Mouse (Mus musculus): ENCODE measurements around the gene Rora.

The Rora gene

GRCm38 (mm10) chr9:68653211-68654038, at the start of gene Rora:
Rora (plus strand) TSS chr9:68653786.
- peak; percentile 76 to 77 for DNase-seq

GRCm38 (mm10) chr9:68614006-68614405, 39.6 kb upstream of the Rora start:
- DNase-seq: peak; percentile 76 to 86

- no peak for DNase-seq
Observed at GRCm38 (mm10) chr9:68617116-68617515, 36.5 kb upstream of the Rora start.

DNA sequence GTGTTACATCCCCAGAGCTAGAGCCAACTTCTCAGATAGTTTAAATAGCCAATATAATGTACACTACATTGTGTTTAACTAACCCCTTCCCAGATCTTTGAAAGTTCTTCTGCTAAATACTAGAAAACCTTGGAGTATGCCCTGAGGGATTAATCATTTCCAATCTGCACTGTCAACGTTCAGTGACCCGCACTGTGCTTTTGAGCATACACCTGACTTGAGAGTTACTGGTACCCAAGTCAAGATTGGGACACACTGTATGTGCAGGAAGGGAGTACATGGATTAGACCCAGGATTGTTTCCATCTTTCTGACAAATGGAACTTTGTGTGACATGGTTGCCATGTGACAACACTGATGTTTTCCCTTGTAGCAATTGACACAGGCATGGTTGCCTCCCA, 33.5 kb upstream of the Rora start:
- DNase-seq: no peak

- no peak for DNase-seq
Observed at GRCm38 (mm10) chr9:68620441-68620840, 33.1 kb upstream of the Rora start.

DNA sequence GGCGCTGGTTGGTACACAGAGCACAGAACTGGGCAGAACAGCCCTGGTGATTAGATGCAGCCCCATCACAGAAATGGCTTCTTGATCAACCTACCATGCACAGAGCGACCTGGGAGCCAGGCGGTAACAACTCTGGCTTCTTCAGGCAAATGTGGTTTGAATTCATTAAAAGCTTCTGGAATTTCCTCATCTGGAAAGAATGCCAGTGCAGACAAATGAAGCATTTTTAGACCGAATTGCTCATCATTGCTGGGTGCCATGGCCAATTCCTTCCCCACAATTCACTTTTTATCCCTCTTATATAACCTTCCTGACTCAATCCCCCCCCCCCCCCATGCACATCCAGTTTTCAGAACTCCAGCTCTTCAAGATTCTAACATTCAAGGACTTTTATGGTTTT, 28.6 kb upstream of the Rora start:
- no peak for DNase-seq

- DNase-seq: peak; percentile 25
Observed at GRCm38 (mm10) chr9:68637301-68637700, 16.3 kb upstream of the Rora start.

DNA sequence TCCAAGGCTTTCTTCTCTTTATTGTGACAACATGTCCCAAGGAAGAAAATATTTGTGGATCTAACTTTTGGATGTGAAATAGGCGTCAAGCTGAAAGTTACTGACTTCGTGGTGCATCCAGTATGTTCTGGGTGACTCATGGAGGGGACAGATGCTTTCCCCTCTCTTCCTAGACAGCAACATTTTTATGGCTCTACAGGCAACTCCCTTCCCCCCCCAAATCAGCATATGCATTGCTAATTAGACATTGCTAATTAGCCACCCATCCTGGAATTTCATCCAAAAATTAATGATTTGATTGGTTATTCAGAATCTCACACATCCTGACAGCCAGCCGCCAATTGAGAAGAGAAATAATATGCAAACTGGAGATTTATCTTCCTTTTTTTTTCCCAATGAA, 12.5 kb upstream of the Rora start:
- no peak for DNase-seq

GRCm38 (mm10) chr9:68648061-68648460, 5.5 kb upstream of the Rora start:
- DNase-seq: no peak

GRCm38 (mm10) chr9:68654039-68654332, 400 bp downstream of the Rora start:
- DNase-seq: no peak

- DNase-seq: peak; percentile 44 to 63
Observed at GRCm38 (mm10) chr9:68654333-68655017, 889 bp downstream of the Rora start.

DNA sequence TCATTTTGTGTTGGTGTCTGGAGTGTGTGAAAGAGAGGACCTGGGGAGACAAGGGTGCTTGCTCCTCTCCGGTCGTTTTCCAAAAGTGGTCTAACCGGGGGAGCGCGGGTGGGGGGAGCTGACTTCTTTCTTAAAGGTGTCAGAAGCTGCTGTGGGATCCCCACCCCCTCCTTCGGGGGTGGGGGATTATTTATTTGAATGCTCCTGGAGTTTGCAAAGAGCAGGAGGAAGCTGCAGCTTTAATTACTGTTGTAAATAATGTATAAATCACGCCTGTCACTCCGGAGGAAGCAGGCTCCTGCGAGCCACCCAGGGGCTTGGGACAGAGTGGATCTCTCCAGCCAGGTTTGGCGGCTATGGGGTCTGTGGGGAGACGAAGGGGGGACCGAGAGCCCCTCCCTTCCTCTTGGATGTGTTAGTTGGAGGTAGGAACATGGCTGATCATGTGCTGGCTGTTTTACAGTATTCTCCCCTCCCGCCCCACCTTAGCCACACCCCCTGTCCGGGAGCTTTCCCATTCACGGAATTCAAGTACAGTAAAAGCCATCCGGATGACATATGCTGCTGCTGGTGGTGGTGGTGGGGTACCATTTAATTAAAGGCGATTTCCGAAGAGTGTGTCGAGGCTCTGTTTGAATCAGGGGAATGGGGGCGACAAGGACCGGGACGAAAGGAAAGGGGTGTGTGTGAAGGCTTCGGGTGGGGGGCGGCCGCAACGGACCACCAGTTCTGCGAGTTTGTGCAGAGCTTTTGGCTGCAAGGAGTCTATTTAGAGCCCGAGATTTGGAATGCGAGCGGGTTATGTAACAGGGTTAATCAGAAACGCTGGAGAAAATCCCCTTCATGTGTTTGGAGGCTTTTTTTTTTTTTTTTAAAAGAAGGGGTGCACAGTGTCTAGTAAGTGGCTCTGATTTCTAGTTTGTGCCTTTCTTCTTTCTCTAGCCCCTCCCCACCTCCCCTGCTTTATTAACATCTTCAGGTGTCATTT, 1.7 kb downstream of the Rora start:
- peak; percentile 76 to 84 for DNase-seq

DNA sequence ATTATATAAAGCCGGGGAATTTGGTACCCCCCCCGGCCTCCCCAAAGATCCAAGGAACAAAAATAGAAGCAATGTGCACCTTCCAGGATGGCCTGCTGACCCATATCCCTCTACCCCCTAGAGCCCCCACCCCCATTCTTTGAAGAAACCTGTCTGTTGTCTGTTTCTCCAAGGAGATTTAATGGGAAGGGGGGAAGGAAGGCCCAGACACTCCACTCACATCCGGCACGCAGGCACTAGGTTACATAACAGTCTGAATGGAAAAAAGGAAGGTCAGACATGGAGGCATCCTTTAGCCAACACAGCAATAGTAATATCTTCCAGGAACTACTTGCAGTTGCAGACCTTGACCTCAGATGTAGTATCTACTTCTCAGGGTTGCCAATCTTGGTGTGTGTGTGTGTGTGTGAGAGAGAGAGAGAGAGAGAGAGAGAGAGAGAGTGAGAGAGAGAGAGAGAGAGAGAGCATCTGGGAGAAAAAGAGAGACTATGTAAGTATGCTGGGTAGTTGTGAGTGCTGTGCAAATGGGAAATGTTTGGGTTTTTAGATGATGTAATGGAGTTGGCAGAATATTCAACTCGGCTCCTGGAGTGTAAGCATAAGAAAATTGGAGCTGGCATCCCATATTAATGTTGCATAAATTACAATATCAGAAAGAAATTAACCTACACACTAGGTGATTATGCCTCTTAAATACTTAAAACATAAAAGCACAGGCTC, 2.6 kb downstream of the Rora start:
- DNase-seq: peak; percentile 49 to 57

GRCm38 (mm10) chr9:68656796-68657130, 3.2 kb downstream of the Rora start:
- DNase-seq: peak in 1 of 2 experiments; percentile 40

DNA sequence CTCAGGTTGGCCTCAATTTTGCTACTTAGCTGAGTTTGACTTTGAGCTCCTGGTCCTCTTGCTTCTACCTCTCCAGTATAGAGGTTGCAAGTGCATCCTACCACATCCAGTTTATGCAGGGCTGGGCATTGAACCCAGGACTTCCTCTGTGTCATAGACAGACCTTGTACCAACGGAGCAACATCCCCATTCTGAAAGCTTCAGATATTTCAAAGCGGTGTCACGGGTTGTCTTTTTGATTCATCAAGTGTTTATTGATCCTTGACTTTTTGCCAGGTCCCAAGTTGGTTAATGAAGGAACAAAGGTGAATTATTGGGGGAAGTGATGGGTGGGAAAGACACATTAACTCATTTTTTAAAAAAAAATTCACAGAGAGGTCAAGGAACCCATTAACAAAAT, 17.1 kb downstream of the Rora start:
- DNase-seq: no peak

DNA sequence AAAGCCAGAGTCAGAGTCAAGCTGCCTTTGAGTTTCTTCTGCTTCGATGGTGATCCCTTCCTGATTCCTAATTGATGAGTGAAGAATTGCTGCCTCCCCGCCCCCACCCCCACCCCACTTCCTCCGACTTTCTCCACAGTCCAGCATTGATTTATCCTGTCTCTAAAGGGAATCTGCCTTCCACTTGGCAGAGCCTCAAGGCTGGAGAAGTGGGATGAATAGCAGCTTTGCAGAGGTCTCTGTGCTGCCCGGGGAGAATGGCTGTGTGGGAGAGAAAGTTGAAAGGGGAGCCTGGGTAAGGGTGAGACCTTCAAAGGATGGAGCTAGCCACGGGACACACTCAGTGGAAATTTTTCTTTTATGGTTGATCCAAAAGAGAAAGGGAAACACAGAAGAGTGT, 18.9 kb downstream of the Rora start:
- no peak for DNase-seq

GRCm38 (mm10) chr9:68673221-68673620, 19.6 kb downstream of the Rora start:
- DNase-seq: no peak

DNA sequence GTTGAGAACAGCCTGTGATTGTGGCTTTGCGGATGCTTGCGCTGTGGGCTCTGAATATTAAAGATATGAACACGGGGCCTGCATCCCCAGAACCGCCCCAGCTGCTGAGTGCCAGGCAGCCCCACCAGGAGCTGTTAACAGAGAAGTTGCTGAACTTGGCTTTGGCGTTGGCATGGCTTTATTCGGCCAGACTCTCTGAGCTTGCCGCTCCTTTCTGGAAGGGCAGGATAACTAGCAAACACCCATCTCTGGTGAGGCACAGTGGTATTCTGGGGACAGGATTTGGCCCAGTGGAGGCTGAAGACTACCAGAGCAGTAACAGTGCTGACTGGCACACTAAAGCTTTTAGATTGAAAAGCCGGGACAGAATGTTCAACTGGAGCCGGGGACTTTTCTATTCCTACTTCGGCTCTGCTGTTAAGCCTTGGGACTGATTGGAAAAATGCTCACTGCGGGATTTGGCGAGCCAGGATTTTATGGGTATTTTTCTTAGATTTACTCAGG, 26.3 kb downstream of the Rora start:
- DNase-seq: no peak

- DNase-seq: no peak
Observed at GRCm38 (mm10) chr9:68683938-68684337, 30.4 kb downstream of the Rora start.

GRCm38 (mm10) chr9:68685562-68685961, 32.0 kb downstream of the Rora start:
- no peak for DNase-seq

DNA sequence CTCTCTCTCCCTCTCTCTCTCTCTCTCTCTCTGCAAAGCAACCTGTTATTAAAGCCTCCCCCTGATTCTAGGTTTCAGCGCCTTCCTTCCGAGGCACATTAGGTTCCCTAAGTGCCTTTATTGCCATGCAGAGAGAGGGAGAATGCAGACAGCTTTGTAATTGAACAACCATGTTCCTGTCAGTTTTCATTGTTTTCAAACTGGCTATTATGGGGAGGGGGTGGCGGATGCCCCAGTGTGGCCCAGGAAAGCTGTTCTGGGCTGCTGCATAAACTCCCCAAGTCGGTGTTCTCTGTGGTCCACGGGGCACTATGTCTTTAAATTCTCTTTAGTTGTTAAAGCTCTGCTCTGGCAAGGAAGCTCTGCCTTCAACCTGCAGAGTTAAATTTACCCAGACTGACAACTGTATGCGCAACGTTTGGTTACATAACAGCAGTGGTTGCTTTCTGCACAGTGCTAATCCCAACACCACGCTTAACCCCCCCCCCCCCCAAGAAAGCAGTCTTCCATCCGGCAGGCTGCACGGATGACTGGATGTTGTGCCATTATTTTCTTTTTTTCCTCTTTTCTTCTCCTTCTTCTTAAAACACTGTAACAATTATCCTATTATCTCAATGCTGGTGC, 33.8 kb downstream of the Rora start:
- DNase-seq: no peak

DNA sequence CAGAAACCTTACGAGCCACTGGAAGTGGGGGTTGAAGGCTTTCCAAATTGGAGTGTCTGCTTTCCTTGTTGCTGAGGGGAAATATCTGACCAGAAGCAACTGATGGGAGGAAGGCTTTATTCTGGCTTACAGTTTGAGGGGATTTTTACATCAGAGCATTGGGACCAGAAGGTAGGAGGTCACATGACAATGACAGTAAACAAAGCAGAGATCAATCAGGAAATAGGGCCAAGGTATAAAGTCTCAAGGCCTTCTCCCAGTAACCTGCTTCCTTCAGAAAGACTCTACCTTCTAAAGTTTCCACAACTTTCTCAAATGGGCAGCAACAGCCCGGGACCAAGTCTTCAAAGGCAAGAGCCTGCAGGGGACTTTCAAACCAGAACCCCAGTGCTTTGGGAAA, 34.6 kb downstream of the Rora start:
- no peak for DNase-seq
